ENCODE assay signal across 11 mouse cellular contexts in the genomic region with DNA sequence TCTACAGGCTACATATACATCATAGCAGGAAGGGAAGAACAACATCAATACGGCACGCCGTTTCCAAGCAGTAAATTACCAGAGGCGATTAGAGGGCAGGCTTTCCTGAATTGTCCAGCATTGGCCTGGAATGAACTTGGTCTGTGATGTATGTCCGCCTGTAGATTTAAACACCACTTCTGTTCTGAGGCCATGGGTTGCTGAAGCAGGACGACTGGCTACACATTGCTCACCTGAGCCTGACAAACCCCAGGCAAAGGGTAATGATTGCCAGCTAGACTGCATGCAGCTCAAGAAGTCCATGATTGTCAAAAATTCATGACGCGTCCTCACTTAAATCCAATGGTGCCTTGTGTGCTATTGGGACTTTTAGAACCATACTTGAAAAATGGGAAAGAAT.
A peak's percentile ranks its signal among the peaks of the same experiment; 100 is the strongest.
DNase-seq lines count a peak whose midpoint lies in the region; ATAC-seq lines count a peak whose summit lies in the region.
"Had no signal": no experiment of that assay in that cellular context is flagged by ENCODE, and none has a peak within 500 bp of the region (broad histone marks: within the 10 kb centered on the region; RNA-seq: fewer than 3 reads in every experiment).

No protein-coding gene starts in this region.

- no peaks in the 10 kb centered on the region for H3K36me3 ChIP-seq in forebrain, embryonic 11.5 days (ENCODE audit: control insufficient read depth, insufficient read depth, low read length)
- H3K36me3 ChIP-seq in forebrain, embryonic 13.5 days (ENCODE audit: poor library complexity, severe bottlenecking), result no peaks in the 10 kb centered on the region
- no peaks in the 10 kb centered on the region for H3K36me3 ChIP-seq in kidney, embryonic 15.5 days
- H3K36me3 ChIP-seq in neural tube, embryonic 11.5 days (ENCODE audit: control insufficient read depth, insufficient read depth, low read length), result no peaks in the 10 kb centered on the region
- no peaks in the 10 kb centered on the region for H3K36me3 ChIP-seq in embryonic facial prominence, embryonic 10.5 days (replicated peaks)

- H3K27me3 ChIP-seq in forebrain, embryonic 11.5 days (ENCODE audit: control insufficient read depth, insufficient read depth, low read length), result no peaks in the 10 kb centered on the region
- H3K27me3 ChIP-seq in forebrain, embryonic 13.5 days, result no peaks in the 10 kb centered on the region
- H3K27me3 ChIP-seq in kidney, embryonic 15.5 days, result no peaks in the 10 kb centered on the region
- H3K27me3 ChIP-seq in neural tube, embryonic 11.5 days (ENCODE audit: control insufficient read depth, insufficient read depth, low read length), result no peaks in the 10 kb centered on the region
- no peaks in the 10 kb centered on the region for H3K27me3 ChIP-seq in embryonic facial prominence, embryonic 10.5 days (replicated peaks; ENCODE audit: low read depth, poor library complexity, severe bottlenecking)
- H3K27me3 ChIP-seq: heart, embryonic 13.5 days; Patski had no signal

- no peaks in the 10 kb centered on the region for H3K9me3 ChIP-seq in forebrain, embryonic 11.5 days (ENCODE audit: control insufficient read depth, low read length)
- no peaks in the 10 kb centered on the region for H3K9me3 ChIP-seq in forebrain, embryonic 13.5 days (replicated peaks)
- no peaks in the 10 kb centered on the region for H3K9me3 ChIP-seq in kidney, embryonic 15.5 days (replicated peaks)
- H3K9me3 ChIP-seq in neural tube, embryonic 11.5 days (ENCODE audit: control insufficient read depth, low read length), result no peaks in the 10 kb centered on the region
- H3K9me3 ChIP-seq in embryonic facial prominence, embryonic 10.5 days, result no peaks in the 10 kb centered on the region
- H3K9me3 ChIP-seq: heart, embryonic 13.5 days had no signal

- no peak overlapping the region for H3K9ac ChIP-seq in forebrain, embryonic 11.5 days (ENCODE audit: low read length)
- no peak overlapping the region for H3K9ac ChIP-seq in forebrain, embryonic 13.5 days
- H3K9ac ChIP-seq in kidney, embryonic 15.5 days, result no peak overlapping the region
- no peak overlapping the region for H3K9ac ChIP-seq in neural tube, embryonic 11.5 days (ENCODE audit: low read length)
- H3K9ac ChIP-seq: heart, embryonic 13.5 days had no signal

- no peaks in the 10 kb centered on the region for H3K4me1 ChIP-seq in forebrain, embryonic 11.5 days (replicated peaks; ENCODE audit: control insufficient read depth, insufficient read depth, low read length)
- no peaks in the 10 kb centered on the region for H3K4me1 ChIP-seq in forebrain, embryonic 13.5 days
- peaks cover 6% of the 10 kb centered on the region for H3K4me1 ChIP-seq in kidney, embryonic 15.5 days
- no peaks in the 10 kb centered on the region for H3K4me1 ChIP-seq in neural tube, embryonic 11.5 days (ENCODE audit: control insufficient read depth, insufficient read depth, low read length)
- no peaks in the 10 kb centered on the region for H3K4me1 ChIP-seq in embryonic facial prominence, embryonic 10.5 days

- 80% methylated on average over 8 of the region's 8 CpGs for WGBS in forebrain, embryonic 11.5 days
- WGBS in forebrain, embryonic 13.5 days, result 86% methylated on average over 8 of the region's 8 CpGs
- WGBS in kidney, embryonic 15.5 days, result 37% methylated on average over 8 of the region's 8 CpGs
- 32% methylated on average over 8 of the region's 8 CpGs for WGBS in neural tube, embryonic 11.5 days
- WGBS in embryonic facial prominence, embryonic 10.5 days, result 88% methylated on average over 8 of the region's 8 CpGs

- no peak overlapping the region for H3K4me3 ChIP-seq in forebrain, embryonic 11.5 days (ENCODE audit: low read depth, low read length)
- H3K4me3 ChIP-seq in forebrain, embryonic 13.5 days, result no peak overlapping the region
- no peak overlapping the region for H3K4me3 ChIP-seq in kidney, embryonic 15.5 days (replicated peaks)
- no peak overlapping the region for H3K4me3 ChIP-seq in neural tube, embryonic 11.5 days (ENCODE audit: low read depth, low read length)
- H3K4me3 ChIP-seq in embryonic facial prominence, embryonic 10.5 days, result no peak overlapping the region
- H3K4me3 ChIP-seq: heart, embryonic 13.5 days had no signal

- H3K4me2 ChIP-seq in forebrain, embryonic 11.5 days (ENCODE audit: low read depth, low read length, severe bottlenecking), result no peak overlapping the region
- no peak overlapping the region for H3K4me2 ChIP-seq in forebrain, embryonic 13.5 days
- no peak overlapping the region for H3K4me2 ChIP-seq in kidney, embryonic 15.5 days
- no peak overlapping the region for H3K4me2 ChIP-seq in neural tube, embryonic 11.5 days (ENCODE audit: low read depth)
- H3K4me2 ChIP-seq: heart, embryonic 13.5 days; liver, embryonic 11.5 days had no signal

- DNase-seq in forebrain, embryonic 11.5 days (ENCODE audit: low spot score), result no peak
- DNase-seq in embryo, embryonic 10 days (ENCODE audit: low spot score), result peak; percentile 47
- peak; percentile 18 for DNase-seq in neural tube, embryonic 11.5 days (ENCODE audit: low spot score)
- DNase-seq in layer of hippocampus, adult 8-10 months (ENCODE audit: low spot score in 2 of 2), result no peak
- no peak for DNase-seq in adrenal gland, postnatal 10 days
- no peak for DNase-seq in embryonic facial prominence, embryonic 10.5 days (ENCODE audit: low spot score)

- H3K27ac ChIP-seq in forebrain, embryonic 11.5 days (ENCODE audit: low read depth, low read length), result no peak overlapping the region
- no peak overlapping the region for H3K27ac ChIP-seq in forebrain, embryonic 13.5 days
- H3K27ac ChIP-seq in kidney, embryonic 15.5 days, result peak overlapping the region; percentile 10; the same call in 1 of the 2 replicates
- no peak overlapping the region for H3K27ac ChIP-seq in neural tube, embryonic 11.5 days (ENCODE audit: low read depth, low read length)
- no peak overlapping the region for H3K27ac ChIP-seq in embryonic facial prominence, embryonic 10.5 days (replicated peaks)
- H3K27ac ChIP-seq: heart, embryonic 13.5 days had no signal

- 0 out of 2 replicates have a peak, but pooled peaks have one; percentile 6 for ATAC-seq in forebrain, embryonic 11.5 days (replicated peaks; ENCODE audit: low FRiP score)
- ATAC-seq in forebrain, embryonic 13.5 days, result no peak
- peak; percentile 91 for ATAC-seq in kidney, embryonic 15.5 days (replicated peaks; ENCODE audit: low FRiP score)
- peak; percentile 29 for ATAC-seq in neural tube, embryonic 11.5 days (ENCODE audit: insufficient read depth, low FRiP score, low TSS enrichment)

Comparison
In these comparisons a context has a peak if more than half of its experiments do, and no peak if none do; other contexts are left out.
1. DNase-seq: peak in embryo, embryonic 10 days (single experiment) and neural tube, embryonic 11.5 days (single experiment); none in forebrain, embryonic 11.5 days (single experiment), layer of hippocampus, adult 8-10 months (0 of 2), adrenal gland, postnatal 10 days (single experiment) and embryonic facial prominence, embryonic 10.5 days (single experiment).